Mouse (Mus musculus) hindbrain, embryonic 13.5 days (tissue): ENCODE data around the gene Osbpl10. TPM values are rescaled to one million over a fixed set of nuclear protein-coding genes. Genes with fewer than 3 reads are reported as not detected.

Source experiments
- ATAC-seq: fragments of 200-750 bp; cut with Nextera tagmentation; 2 replicates; pipeline ENCODE4 v1.8.0; 2017; ENCODE audit warnings: moderate TSS enrichment; ENCODE audit not compliant: low FRiP score
- H3K27ac ChIP-seq: fragments of 300-500 bp; sonication (generic); 2 replicates; pipeline ENCODE4 v1.5.1; 2015; ENCODE audit warnings: inconsistent platforms, mild to moderate bottlenecking, moderate library complexity
- H3K27me3 ChIP-seq: fragments of 300-500 bp; sonication (generic); 2 replicates; pipeline ENCODE4 v1.6.1; 2015; ENCODE audit warnings: mild to moderate bottlenecking, inconsistent platforms
- H3K36me3 ChIP-seq: fragments of 300-500 bp; sonication (generic); 2 replicates; pipeline ENCODE4 v1.6.1; 2015; ENCODE audit warnings: mild to moderate bottlenecking, inconsistent platforms
- H3K4me1 ChIP-seq: fragments of 300-500 bp; sonication (generic); replicated peaks from 2 replicates; pipeline ENCODE4 v1.6.1; 2015; ENCODE audit warnings: inconsistent platforms
- H3K4me2 ChIP-seq: fragments of 300-500 bp; sonication (generic); 2 replicates; pipeline ENCODE4 v1.6.1; 2015; ENCODE audit warnings: inconsistent platforms, mild to moderate bottlenecking, moderate library complexity
- H3K4me3 ChIP-seq: fragments of 300-500 bp; sonication (generic); 2 replicates; pipeline ENCODE4 v1.5.1; 2015; ENCODE audit warnings: mild to moderate bottlenecking, inconsistent platforms
- H3K9ac ChIP-seq: fragments of 300-500 bp; sonication (generic); 2 replicates; pipeline ENCODE4 v1.6.1; 2015; ENCODE audit warnings: mild to moderate bottlenecking, inconsistent platforms
- H3K9me3 ChIP-seq: fragments of 300-500 bp; sonication (generic); 2 replicates; pipeline ENCODE4 v1.6.1; 2016; ENCODE audit warnings: inconsistent platforms
- WGBS: fragments of 180-500 bp; shearing (Covaris S2); methylation state at CpG from one replicate; pipeline ENCODE4 v1.1.7; 2015; 5-methylcytosine and 5-hydroxymethylcytosine counted together
- polyA plus RNA-seq: library from polyadenylated mRNA; unstranded; fragments of >200 nt; fragmentation: Nextera tagmentation; extraction: Ambion mirVana; gene quantifications from 2 replicates; pipeline ENCODE4 v1.2.1, GENCODE M21; 2015

The Osbpl10 gene
- polyA plus RNA-seq, 1 experiment from 2014 or later, result 1.8 TPM

DNA sequence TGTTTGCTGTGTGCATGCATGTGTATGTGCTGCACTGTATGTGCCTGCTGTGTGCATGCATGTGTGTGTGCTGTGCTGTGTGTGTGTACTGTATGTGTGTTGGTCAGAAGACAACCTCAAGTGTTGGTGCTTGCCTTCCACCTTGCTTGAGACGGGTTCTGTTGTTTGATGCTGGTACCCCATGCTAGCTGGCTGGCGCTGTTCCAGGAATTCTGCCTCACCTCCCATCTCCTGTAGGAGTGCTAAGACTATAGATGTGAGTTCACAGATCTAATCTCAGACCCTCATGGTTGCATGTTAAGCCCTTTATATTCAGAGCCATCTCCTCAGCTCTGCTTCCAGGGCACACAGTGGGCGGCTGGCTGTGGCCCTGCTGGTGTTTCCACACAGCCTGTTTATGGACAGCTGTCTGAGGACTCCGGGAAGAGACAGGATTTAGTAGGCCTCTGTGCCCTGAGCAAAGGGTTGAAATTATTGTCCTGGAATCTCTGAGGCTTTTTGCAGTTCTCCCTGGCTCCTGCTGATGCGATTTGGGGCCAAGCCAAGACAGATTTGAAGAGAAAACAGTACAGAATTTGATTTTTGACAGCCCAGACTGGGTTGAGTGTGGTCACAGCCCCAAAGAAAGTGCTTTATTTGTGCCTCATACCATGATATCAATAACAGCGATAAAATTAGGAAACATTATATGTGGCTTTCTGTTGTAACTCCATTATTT, 10.4 kb downstream of the Osbpl10 start:
- H3K4me2 ChIP-seq, result no peak overlapping the region
- no peak overlapping the region for H3K4me3 ChIP-seq
- H3K9ac ChIP-seq, result no peak overlapping the region
- H3K27ac ChIP-seq, result peak overlapping the region; percentile 58; the same call in 1 of the 2 replicates
- no peak for ATAC-seq
- H3K9me3 ChIP-seq, result peaks cover 11% of the 10 kb centered on the region
- WGBS, result 78% methylated on average over 6 of the region's 6 CpGs
- no peaks in the 10 kb centered on the region for H3K36me3 ChIP-seq
- no peaks in the 10 kb centered on the region for H3K27me3 ChIP-seq
- peaks cover 8% of the 10 kb centered on the region; the same call in 1 of the 2 replicates for H3K4me1 ChIP-seq

DNA sequence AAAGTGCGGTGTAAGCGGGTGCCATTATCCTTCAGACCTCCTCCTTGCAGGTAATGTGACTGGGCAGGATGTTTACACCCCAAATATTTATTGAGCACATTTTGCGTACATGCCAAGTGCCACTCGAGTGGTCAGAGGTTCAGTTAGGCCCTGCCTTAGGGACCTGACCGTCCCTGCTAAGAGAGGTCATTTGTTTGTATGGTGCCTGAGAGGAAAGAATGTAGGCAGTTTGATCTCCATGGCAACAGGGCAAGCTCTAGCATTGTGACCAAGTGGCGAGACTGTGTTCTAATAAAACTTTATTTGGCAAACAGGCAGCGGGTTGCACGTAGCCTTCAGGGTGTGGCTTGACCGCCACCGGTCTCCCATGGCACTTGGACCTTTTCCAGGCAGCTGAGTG, 12.1 kb downstream of the Osbpl10 start:
- Histone ChIP-seq H3K36me3 (no peaks in the 10 kb centered on the region), H3K27ac (no peak overlapping the region), H3K4me1 (peaks cover 8% of the 10 kb centered on the region; the same call in 1 of the 2 replicates), H3K4me3 (no peak overlapping the region), H3K9ac (no peak overlapping the region), H3K27me3 (no peaks in the 10 kb centered on the region), H3K9me3 (peaks cover 11% of the 10 kb centered on the region), H3K4me2 (no peak overlapping the region)
- WGBS, result 74% methylated on average over 10 of the region's 10 CpGs
- ATAC-seq, result no peak

DNA sequence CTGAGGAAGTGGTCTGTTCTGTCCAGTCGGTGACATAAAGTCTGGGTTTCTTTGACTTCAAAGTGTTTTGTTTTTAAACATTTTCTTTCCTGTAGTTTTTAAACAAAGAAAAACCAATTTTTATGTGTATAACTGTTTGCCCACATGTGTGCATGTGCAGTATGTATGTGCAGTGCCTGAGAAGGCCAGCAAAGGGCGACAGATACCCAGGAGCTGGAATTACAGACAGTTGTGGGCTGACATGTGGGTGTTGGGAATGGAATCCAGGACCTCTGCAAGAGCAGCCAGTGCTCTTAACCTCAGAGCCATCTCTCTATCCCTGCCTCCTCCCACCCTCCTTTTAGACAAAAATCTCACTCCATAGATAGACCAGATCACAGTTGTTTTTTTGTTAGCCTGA, 14.2 kb downstream of the Osbpl10 start:
- no peak overlapping the region for H3K9ac ChIP-seq
- ATAC-seq, result no peak
- no peaks in the 10 kb centered on the region for H3K27me3 ChIP-seq
- H3K4me2 ChIP-seq, result no peak overlapping the region
- H3K4me1 ChIP-seq, result peaks cover 8% of the 10 kb centered on the region; the same call in 1 of the 2 replicates
- no peak overlapping the region for H3K27ac ChIP-seq
- 86% methylated on average over 2 of the region's 2 CpGs for WGBS
- peaks cover 11% of the 10 kb centered on the region for H3K9me3 ChIP-seq
- H3K4me3 ChIP-seq, result no peak overlapping the region
- no peaks in the 10 kb centered on the region for H3K36me3 ChIP-seq

DNA sequence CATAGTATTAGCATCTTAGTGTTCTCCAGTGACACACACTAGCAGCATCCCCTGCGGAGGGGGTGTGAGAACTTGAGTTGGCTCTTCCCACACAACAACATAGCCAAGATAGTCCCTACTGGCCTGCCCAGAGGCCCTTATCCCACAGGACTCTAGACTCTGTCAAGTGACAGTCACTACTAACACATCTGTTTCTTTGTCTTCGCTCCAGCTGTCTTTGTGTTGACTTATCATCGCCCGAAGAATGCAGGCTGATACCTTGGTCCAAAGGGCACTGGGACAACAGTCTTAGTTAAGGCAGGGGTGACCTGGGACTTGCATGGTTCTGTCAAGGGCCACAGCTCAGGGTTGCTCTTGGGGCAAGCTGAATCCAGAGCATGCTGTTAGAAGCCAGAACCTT, 16.9 kb downstream of the Osbpl10 start:
- Histone ChIP-seq H3K9ac (no peak overlapping the region), H3K27ac (no peak overlapping the region), H3K27me3 (no peaks in the 10 kb centered on the region), H3K9me3 (peaks cover 11% of the 10 kb centered on the region), H3K4me1 (no peaks in the 10 kb centered on the region), H3K4me2 (no peak overlapping the region), H3K4me3 (no peak overlapping the region), H3K36me3 (no peaks in the 10 kb centered on the region)
- ATAC-seq, result no peak
- WGBS, result 88% methylated on average over 4 of the region's 4 CpGs

DNA sequence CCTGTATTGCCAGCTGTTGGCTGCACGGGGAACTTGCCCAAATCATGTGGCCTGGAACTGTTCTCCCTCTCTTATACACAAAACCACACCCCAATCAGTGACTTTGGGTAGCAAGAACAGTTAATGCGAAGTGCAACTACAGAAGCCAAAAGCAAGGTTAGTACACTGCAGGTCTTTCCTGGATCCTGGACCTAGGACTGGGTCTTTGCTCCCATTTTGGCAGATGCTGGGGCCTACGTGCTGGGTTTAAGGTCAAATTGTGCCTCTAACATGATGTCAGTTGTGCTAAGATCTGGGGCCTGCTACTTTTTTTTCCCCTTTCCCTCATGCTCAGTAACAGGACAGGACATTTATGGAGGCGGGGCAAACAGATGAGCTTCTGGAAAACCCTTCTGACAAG, 17.3 kb downstream of the Osbpl10 start:
- H3K4me2 ChIP-seq, result no peak overlapping the region
- H3K4me3 ChIP-seq, result no peak overlapping the region
- no peak for ATAC-seq
- H3K4me1 ChIP-seq, result no peaks in the 10 kb centered on the region
- peaks cover 11% of the 10 kb centered on the region for H3K9me3 ChIP-seq
- 96% methylated on average over 4 of the region's 4 CpGs for WGBS
- H3K36me3 ChIP-seq, result no peaks in the 10 kb centered on the region
- no peak overlapping the region for H3K9ac ChIP-seq
- H3K27me3 ChIP-seq, result no peaks in the 10 kb centered on the region
- H3K27ac ChIP-seq, result no peak overlapping the region

DNA sequence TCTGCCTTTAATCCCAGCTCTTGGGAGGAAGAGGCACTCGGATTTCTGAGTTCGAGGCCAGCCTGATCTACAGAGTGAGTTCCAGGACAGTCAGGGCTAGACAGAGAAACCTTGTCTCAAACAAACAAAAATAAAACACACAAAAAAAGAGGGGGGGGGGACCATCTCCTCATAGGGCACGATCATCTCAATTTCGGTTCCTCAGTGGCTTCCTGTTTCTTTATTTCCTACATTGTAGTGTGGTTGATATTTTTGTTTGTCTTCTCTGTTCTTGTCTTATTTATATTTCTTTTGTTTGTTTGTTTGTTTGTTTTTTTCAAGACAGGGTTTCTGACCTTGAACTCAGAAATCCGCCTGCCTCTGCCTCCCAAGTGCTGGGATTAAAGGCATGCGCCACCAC, 18.1 kb downstream of the Osbpl10 start:
- Histone ChIP-seq H3K27me3 (no peaks in the 10 kb centered on the region), H3K4me1 (no peaks in the 10 kb centered on the region), H3K9ac (no peak overlapping the region), H3K27ac (no peak overlapping the region), H3K4me2 (no peak overlapping the region), H3K4me3 (no peak overlapping the region), H3K9me3 (peaks cover 11% of the 10 kb centered on the region), H3K36me3 (no peaks in the 10 kb centered on the region)
- 98% methylated on average over 6 of the region's 6 CpGs for WGBS
- ATAC-seq, result no peak

DNA sequence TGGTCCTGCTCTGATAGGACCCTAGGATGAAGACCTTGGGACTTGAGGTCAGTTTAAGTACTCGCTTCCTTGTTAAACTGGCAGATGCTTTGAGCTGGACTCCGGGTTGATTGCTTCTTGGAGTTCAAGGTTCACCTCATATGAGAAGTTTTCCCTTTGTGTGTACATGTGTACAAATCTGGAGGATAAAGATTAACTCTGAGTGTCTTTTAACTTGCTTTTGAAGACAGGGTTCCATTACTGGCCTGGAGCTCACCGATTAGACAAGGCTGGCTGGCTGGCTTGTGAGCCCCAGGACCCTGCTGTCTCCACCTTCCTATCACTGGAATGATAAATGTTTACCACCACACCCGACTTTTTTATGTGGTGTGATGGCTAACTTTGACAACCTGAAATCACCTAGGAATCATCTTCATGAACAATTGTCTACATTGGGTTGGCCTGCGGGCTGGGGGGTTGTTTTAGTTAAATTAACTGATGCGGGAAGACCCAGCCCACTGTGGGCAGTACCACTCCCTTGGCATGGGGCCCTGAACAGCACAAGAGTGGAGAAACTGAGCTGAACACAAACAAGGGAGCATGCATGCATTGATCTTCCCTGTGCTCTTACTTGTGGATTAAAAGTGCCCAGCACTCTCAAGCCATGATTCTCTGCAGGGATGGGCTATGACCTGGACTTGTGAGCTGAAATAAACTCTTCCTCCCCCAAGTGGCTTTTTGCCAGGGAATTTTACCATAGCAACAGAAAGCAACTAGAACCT, 20.8 kb downstream of the Osbpl10 start:
- WGBS, result 87% methylated on average over 6 of the region's 6 CpGs
- ATAC-seq, result no peak
- Histone ChIP-seq H3K9ac (no peak overlapping the region), H3K4me2 (no peak overlapping the region), H3K4me1 (no peaks in the 10 kb centered on the region), H3K4me3 (no peak overlapping the region), H3K27ac (no peak overlapping the region), H3K9me3 (no peaks in the 10 kb centered on the region), H3K36me3 (no peaks in the 10 kb centered on the region), H3K27me3 (no peaks in the 10 kb centered on the region)

DNA sequence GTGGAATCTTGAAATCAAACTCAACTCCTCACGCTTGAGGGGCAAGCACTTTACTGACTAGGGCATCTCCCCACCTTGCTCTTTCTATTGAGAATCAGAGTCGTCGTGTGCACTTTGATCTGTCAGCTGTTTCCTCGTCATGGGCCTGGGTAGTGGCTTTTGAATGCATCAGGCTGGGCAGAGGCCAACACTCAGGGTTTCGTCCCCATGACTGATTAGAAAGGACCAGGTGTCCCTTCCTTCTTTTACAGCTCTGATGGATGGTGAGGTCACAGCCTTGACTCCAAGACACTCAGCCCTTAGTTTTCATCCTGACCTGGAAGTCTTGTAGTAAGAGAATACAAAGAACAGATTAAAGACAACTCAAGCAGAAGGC, 21.4 kb downstream of the Osbpl10 start:
- 70% methylated on average over 5 of the region's 5 CpGs for WGBS
- ATAC-seq, result no peak
- no peaks in the 10 kb centered on the region for H3K27me3 ChIP-seq

DNA sequence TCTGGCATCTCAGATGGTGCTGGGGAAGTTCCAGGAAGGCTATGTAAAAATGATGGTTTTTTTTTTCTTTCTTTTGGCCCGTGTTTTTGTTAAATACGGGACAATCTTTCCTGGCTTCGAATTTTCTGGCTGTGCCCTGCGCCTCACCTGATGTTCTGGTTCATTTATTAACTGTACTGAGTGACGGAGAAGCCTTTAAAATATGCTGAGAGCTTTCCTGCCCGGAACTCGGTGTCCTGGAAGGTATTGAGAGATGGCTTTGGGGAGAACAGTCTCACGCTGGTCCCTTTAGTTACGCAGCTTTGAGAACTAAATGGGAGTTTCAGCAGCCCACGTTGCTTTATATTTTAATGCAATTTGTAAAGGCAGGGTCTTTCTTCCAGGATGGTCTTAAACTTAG, 27.1 kb downstream of the Osbpl10 start:
- no peak overlapping the region for H3K4me3 ChIP-seq
- 65% methylated on average over 10 of the region's 10 CpGs for WGBS
- H3K36me3 ChIP-seq, result 0 out of 2 replicates have a peak, but pooled peaks cover 2% of the 10 kb centered on the region
- ATAC-seq, result no peak
- no peak overlapping the region for H3K27ac ChIP-seq
- H3K27me3 ChIP-seq, result no peaks in the 10 kb centered on the region
- H3K4me1 ChIP-seq, result no peaks in the 10 kb centered on the region
- peaks cover 6% of the 10 kb centered on the region; the same call in 1 of the 2 replicates for H3K9me3 ChIP-seq
- no peak overlapping the region for H3K4me2 ChIP-seq
- H3K9ac ChIP-seq, result no peak overlapping the region

More for the DNA sequence above, 21.4 kb downstream of the Osbpl10 start:
- Histone ChIP-seq H3K27ac (no peak overlapping the region), H3K4me3 (no peak overlapping the region), H3K4me1 (no peaks in the 10 kb centered on the region), H3K4me2 (no peak overlapping the region), H3K36me3 (no peaks in the 10 kb centered on the region), H3K9me3 (no peaks in the 10 kb centered on the region), H3K9ac (no peak overlapping the region)

DNA sequence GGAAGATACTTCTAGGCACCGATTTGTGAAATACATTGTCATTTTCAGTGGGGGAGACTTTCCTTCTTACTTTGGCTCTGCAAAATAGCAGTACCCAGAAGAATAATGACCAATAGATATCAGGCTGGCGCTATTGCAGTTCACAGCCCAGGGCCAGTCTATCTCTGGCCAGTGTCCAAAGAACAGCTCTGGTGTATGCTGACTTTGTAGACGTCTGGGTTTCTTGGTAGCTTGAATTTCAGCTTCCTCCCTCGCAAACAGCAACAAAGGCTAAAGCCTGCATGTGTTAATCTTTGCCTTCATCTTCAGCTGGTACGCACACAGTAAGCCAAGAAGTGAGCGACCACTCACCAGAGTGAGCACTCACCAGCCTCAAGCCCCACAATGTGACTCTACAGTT, 29.4 kb downstream of the Osbpl10 start:
- Histone ChIP-seq H3K4me1 (no peaks in the 10 kb centered on the region), H3K27ac (no peak overlapping the region), H3K4me3 (no peak overlapping the region), H3K9ac (no peak overlapping the region), H3K9me3 (peaks cover 6% of the 10 kb centered on the region; the same call in 1 of the 2 replicates), H3K36me3 (0 out of 2 replicates have a peak, but pooled peaks cover 2% of the 10 kb centered on the region), H3K27me3 (no peaks in the 10 kb centered on the region), H3K4me2 (no peak overlapping the region)
- WGBS, result 84% methylated on average over 6 of the region's 6 CpGs
- ATAC-seq, result no peak

DNA sequence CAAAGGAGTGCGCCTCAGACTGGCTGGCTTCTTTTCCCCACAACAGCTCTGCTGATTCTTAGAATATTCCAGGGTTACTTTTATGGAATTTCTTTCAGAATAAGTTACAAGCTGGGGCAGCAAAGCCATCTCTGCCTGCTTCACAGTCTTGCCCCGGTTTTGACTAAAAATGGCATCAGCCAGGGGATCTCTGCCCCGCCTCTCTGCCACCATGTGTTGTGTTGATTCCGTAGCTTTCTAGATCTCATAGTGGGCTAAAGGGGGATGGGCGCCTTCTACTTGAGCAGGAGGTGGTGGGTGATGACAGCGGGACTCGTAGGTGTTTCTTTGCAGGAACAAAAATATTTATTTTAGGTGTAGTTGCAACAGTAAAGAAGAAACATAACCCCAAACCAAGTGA, 29.8 kb downstream of the Osbpl10 start:
- H3K9me3 ChIP-seq, result peaks cover 6% of the 10 kb centered on the region; the same call in 1 of the 2 replicates
- no peak overlapping the region for H3K4me3 ChIP-seq
- no peak overlapping the region for H3K4me2 ChIP-seq
- no peak overlapping the region for H3K27ac ChIP-seq
- no peaks in the 10 kb centered on the region for H3K4me1 ChIP-seq
- 0 out of 2 replicates have a peak, but pooled peaks cover 2% of the 10 kb centered on the region for H3K36me3 ChIP-seq
- H3K27me3 ChIP-seq, result no peaks in the 10 kb centered on the region
- 87% methylated on average over 7 of the region's 7 CpGs for WGBS
- no peak for ATAC-seq
- H3K9ac ChIP-seq, result no peak overlapping the region

DNA sequence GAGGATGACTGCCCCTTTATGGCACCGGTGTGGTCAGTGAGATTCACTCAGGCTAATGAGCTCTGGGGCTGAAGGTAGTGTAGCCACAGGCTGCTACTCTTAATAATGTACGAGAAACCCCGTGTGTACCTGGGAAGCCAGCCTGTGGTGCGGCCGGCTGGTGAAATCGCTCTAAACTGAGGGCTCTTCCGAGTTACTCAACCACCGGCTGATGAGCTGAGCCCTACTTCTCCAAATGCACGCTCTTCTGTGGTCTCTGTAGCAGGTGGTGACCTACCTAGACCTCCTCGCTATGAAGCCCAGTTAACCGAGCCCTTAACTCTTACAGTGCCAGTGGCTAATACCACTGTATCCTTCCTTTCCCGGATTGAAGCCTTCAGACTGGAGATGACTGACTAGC, 34.0 kb downstream of the Osbpl10 start:
- 0 out of 2 replicates have a peak, but pooled peaks cover 2% of the 10 kb centered on the region for H3K36me3 ChIP-seq
- no peaks in the 10 kb centered on the region for H3K27me3 ChIP-seq
- H3K9me3 ChIP-seq, result peaks cover 6% of the 10 kb centered on the region; the same call in 1 of the 2 replicates
- no peak overlapping the region for H3K4me3 ChIP-seq
- no peak overlapping the region for H3K4me2 ChIP-seq
- H3K4me1 ChIP-seq, result no peaks in the 10 kb centered on the region
- no peak overlapping the region for H3K27ac ChIP-seq
- WGBS, result 67% methylated on average over 12 of the region's 12 CpGs
- no peak overlapping the region for H3K9ac ChIP-seq
- ATAC-seq, result no peak
